Mouse (Mus musculus) spleen, adult 2 months (tissue): ENCODE data around the gene Igfbp3.
A peak's percentile ranks its signal among the peaks of the same experiment; 100 is the strongest.

Source experiments
- CTCF ChIP-seq: fragments of 200-500 bp; IDR thresholded peaks from 2 replicates; pipeline ENCODE4 v1.5.1; 2011; ENCODE audit warnings: mild to moderate bottlenecking, inconsistent platforms; ENCODE audit not compliant: insufficient read depth, insufficient read length, insufficient replicate concordance; ENCODE audit errors: extremely low read depth
- POLR2A ChIP-seq: fragments of 200-500 bp; IDR thresholded peaks from 2 replicates; pipeline ENCODE4 v1.6.1; 2011; ENCODE audit warnings: low read depth, low read length, inconsistent platforms

DNA sequence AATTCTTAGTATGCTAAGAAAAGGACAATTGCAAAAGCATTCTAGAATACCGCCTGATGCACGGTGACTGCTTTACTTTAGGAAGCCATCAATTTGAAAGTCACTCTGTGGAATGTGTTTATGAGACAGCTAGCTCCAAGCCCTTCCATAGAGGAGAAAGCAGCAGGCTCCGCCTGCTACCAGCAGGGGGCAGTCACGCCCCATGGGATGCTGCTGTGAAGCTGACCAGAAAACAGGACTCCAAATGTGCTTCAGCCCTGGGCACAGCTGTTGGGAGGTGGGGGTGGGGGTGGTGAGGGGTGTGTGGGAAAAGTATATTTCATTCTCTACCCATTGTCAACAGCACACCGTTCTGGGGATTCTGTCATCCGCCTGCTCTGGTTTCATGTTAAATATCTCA lies 3.4 kb downstream of the Igfbp3 start:
- TF ChIP-seq POLR2A, result no peak
- TF ChIP-seq CTCF, result peak; percentile 52; the same call in 1 of the 2 replicates
